Mouse (Mus musculus): ENCODE measurements around the gene Herc3. TPM values are rescaled to one million over a fixed set of nuclear protein-coding genes. Genes with fewer than 3 reads are reported as not detected.

Herc3 gene
- polyA plus RNA-seq, 1 experiment, result 95.9 TPM

DNA sequence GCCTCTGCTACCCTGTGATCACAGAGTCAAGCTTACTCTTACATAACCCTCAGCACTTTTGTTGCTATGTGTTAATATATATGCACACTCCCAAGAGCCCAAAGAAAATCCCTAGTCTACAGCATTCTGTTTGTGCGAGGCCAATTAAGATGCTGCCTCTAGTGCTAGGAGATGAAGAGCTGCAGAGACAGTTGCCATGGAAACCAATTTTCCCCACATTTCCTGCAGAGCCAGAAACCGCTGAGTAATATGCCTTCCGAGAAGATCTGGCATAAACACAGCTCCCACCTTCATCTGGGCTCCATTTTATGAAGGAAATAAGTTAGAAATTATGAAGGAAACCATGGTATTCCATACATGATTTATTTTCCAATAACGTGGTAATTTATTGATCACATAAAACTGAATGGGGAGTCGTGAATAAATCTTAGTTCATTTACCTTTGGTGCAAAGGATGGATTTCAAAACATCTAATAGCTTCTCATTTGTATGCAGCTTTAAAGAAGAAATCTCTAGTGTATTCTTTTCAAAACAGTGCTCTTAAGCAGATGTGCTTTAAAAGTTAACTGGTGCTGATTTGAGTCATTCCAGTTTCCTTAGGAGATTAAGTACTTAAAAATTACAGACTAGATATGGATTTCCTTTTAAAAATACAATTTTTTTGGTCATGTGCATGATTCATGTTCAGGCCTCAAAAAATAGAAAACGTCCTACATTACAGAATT lies 102.1 kb downstream of the Herc3 start:
- Histone ChIP-seq H3K27ac (ENCODE audit: control insufficient read depth, insufficient read depth, low read length) (no peak overlapping the region), H3K4me3 (ENCODE audit: control insufficient read depth, insufficient read depth, low read length) (no peak overlapping the region), H3K36me3 (ENCODE audit: control insufficient read depth, insufficient read depth, low read length) (no peaks in the 10 kb centered on the region), H3K4me1 (replicated peaks; ENCODE audit: control insufficient read depth, insufficient read depth, low read length) (no peaks in the 10 kb centered on the region), H3K27me3 (ENCODE audit: control insufficient read depth, insufficient read depth, low read length) (no peaks in the 10 kb centered on the region)
- DNase-seq, result no peak
- TF ChIP-seq POLR2A (IDR thresholded peaks at IDR 0.05; ENCODE audit: control insufficient read depth, extremely low read depth, insufficient read depth, low read length, poor library complexity) (no peak), CTCF (IDR thresholded peaks at IDR 0.05; ENCODE audit: borderline replicate concordance, control insufficient read depth, extremely low read depth, insufficient read depth, low read length, poor library complexity) (no peak)
- 62% methylated on average over 6 of the region's 6 CpGs for WGBS

DNA sequence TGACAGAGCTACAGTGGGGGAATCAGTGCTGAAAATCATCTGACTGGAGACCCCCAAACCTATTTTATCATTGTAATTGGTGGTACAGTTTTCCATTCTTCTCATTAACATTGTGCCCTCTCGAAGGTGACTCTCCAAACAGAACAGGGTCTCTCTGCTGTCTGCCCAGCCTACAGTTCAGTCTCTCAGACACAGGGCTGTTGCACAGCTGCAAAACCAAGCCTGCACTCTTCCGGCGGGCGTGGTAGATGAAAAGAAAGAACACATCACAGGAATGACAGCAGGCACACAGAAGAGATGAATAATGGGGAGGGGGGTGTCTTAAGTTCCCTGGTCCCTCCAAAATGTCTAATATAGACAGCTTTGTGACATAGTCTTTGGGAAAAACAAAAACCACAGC lies 102.9 kb downstream of the Herc3 start:
- Histone ChIP-seq H3K4me1 (replicated peaks; ENCODE audit: control insufficient read depth, insufficient read depth, low read length) (no peaks in the 10 kb centered on the region), H3K36me3 (ENCODE audit: control insufficient read depth, insufficient read depth, low read length) (no peaks in the 10 kb centered on the region), H3K27ac (ENCODE audit: control insufficient read depth, insufficient read depth, low read length) (no peak overlapping the region), H3K4me3 (ENCODE audit: control insufficient read depth, insufficient read depth, low read length) (no peak overlapping the region), H3K27me3 (ENCODE audit: control insufficient read depth, insufficient read depth, low read length) (no peaks in the 10 kb centered on the region)
- WGBS, result 82% methylated on average over 4 of the region's 4 CpGs
- no peak for TF ChIP-seq POLR2A (IDR thresholded peaks at IDR 0.05; ENCODE audit: control insufficient read depth, extremely low read depth, insufficient read depth, low read length, poor library complexity)
- TF ChIP-seq CTCF (IDR thresholded peaks at IDR 0.05; ENCODE audit: borderline replicate concordance, control insufficient read depth, extremely low read depth, insufficient read depth, low read length, poor library complexity), result no peak
- DNase-seq, result peak; percentile 3

DNA sequence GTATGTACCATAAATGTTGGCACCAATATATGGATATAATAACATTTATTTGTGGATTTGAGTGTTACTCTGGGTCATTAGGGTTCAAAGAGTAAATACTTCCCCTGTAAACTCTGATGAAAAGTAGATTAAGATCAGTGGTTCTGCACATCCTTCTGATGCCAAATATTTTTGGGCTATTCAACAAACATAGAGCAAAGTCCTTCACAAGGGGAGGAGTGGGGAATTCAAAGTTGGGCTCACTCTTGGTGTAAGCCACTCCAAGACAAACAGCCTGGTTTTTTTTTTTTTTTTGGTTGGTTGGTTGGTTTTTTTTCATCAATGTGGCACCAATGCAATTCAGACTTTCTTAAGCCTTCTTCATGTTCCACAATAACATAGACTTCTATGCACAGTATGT lies 106.5 kb downstream of the Herc3 start:
- no peak for TF ChIP-seq POLR2A (IDR thresholded peaks at IDR 0.05; ENCODE audit: control insufficient read depth, extremely low read depth, insufficient read depth, low read length, poor library complexity)
- TF ChIP-seq CTCF (IDR thresholded peaks at IDR 0.05; ENCODE audit: borderline replicate concordance, control insufficient read depth, extremely low read depth, insufficient read depth, low read length, poor library complexity), result no peak
- Histone ChIP-seq H3K36me3 (ENCODE audit: control insufficient read depth, insufficient read depth, low read length) (no peaks in the 10 kb centered on the region), H3K27me3 (ENCODE audit: control insufficient read depth, insufficient read depth, low read length) (no peaks in the 10 kb centered on the region), H3K4me1 (replicated peaks; ENCODE audit: control insufficient read depth, insufficient read depth, low read length) (no peaks in the 10 kb centered on the region), H3K27ac (ENCODE audit: control insufficient read depth, insufficient read depth, low read length) (no peak overlapping the region), H3K4me3 (ENCODE audit: control insufficient read depth, insufficient read depth, low read length) (no peak overlapping the region)
- no peak for DNase-seq

DNA sequence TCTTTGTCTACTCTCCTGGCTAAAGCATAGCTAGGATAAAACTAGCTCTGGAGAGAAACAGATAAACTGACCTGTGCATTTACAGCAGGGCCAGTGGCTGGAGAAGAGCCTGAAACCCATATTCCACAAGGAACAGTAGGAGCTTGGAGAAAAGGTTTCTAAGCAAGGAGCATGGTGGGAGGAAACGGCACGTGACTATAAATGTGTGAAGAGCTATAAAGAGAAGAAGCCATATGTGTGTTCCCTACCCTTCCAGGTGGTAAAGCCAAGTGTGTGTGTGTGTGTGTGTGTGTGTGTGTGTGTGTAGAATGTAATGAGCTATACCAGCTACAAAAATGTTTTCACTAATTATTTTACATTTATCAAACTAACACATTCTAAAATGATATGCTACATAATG lies 111.0 kb downstream of the Herc3 start:
- Histone ChIP-seq H3K4me3 (ENCODE audit: control insufficient read depth, insufficient read depth, low read length) (no peak overlapping the region), H3K36me3 (ENCODE audit: control insufficient read depth, insufficient read depth, low read length) (no peaks in the 10 kb centered on the region), H3K4me1 (replicated peaks; ENCODE audit: control insufficient read depth, insufficient read depth, low read length) (no peaks in the 10 kb centered on the region), H3K27me3 (ENCODE audit: control insufficient read depth, insufficient read depth, low read length) (no peaks in the 10 kb centered on the region), H3K27ac (ENCODE audit: control insufficient read depth, insufficient read depth, low read length) (no peak overlapping the region)
- WGBS, result 98% methylated on average over 2 of the region's 2 CpGs
- DNase-seq, result no peak
- TF ChIP-seq POLR2A (IDR thresholded peaks at IDR 0.05; ENCODE audit: control insufficient read depth, extremely low read depth, insufficient read depth, low read length, poor library complexity) (no peak), CTCF (IDR thresholded peaks at IDR 0.05; ENCODE audit: borderline replicate concordance, control insufficient read depth, extremely low read depth, insufficient read depth, low read length, poor library complexity) (no peak)

DNA sequence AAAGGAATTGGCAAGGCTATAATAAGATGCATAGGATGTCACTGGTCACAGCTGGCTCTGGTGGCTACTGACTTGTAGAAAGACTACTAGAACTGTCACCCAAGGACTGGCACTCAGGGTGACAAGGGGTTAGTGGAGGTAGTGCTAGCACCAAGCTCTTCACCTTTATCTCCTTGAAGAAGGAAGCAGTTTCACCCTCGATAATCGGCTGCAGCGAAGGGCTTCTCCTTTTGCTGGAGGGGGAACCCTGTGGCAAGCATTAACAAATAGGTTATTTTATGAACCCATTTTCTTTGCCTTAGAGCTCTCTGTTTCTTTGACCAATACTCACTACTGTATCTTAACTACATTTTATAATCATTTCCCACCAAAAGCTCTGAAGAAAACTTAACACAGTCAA lies 112.7 kb downstream of the Herc3 start:
- TF ChIP-seq CTCF (IDR thresholded peaks at IDR 0.05; ENCODE audit: borderline replicate concordance, control insufficient read depth, extremely low read depth, insufficient read depth, low read length, poor library complexity) (no peak), POLR2A (IDR thresholded peaks at IDR 0.05; ENCODE audit: control insufficient read depth, extremely low read depth, insufficient read depth, low read length, poor library complexity) (no peak)
- 68% methylated on average over 3 of the region's 3 CpGs for WGBS

DNA sequence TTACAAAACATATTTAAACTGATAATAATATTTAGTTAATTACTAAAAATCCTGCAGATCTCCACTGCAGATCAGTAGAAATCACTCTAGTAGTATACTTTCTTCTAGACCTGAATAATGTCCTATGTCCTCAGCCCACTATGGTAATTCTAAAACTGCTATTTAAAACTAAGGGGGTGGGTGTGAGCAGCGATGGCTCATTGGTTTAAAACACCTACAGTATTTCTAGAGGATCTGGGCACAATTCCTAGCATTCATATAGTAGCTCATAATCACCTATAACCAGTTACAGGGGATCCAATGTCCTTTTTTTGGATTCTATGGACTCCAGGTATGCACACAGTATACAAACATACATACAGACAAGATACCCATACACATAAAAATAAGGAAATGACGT lies 115.0 kb downstream of the Herc3 start:
- Histone ChIP-seq H3K27me3 (ENCODE audit: control insufficient read depth, insufficient read depth, low read length) (no peaks in the 10 kb centered on the region), H3K4me1 (replicated peaks; ENCODE audit: control insufficient read depth, insufficient read depth, low read length) (no peaks in the 10 kb centered on the region), H3K36me3 (ENCODE audit: control insufficient read depth, insufficient read depth, low read length) (no peaks in the 10 kb centered on the region), H3K4me3 (ENCODE audit: control insufficient read depth, insufficient read depth, low read length) (no peak overlapping the region), H3K27ac (ENCODE audit: control insufficient read depth, insufficient read depth, low read length) (no peak overlapping the region)
- TF ChIP-seq CTCF (IDR thresholded peaks at IDR 0.05; ENCODE audit: borderline replicate concordance, control insufficient read depth, extremely low read depth, insufficient read depth, low read length, poor library complexity), result no peak
- no peak for TF ChIP-seq POLR2A (IDR thresholded peaks at IDR 0.05; ENCODE audit: control insufficient read depth, extremely low read depth, insufficient read depth, low read length, poor library complexity)
- DNase-seq, result no peak
- WGBS, result 77% methylated on average over 2 of the region's 2 CpGs

More for the DNA sequence above, 112.7 kb downstream of the Herc3 start:
- DNase-seq, result no peak
- Histone ChIP-seq H3K36me3 (ENCODE audit: control insufficient read depth, insufficient read depth, low read length) (no peaks in the 10 kb centered on the region), H3K4me3 (ENCODE audit: control insufficient read depth, insufficient read depth, low read length) (no peak overlapping the region), H3K27me3 (ENCODE audit: control insufficient read depth, insufficient read depth, low read length) (no peaks in the 10 kb centered on the region), H3K27ac (ENCODE audit: control insufficient read depth, insufficient read depth, low read length) (no peak overlapping the region), H3K4me1 (replicated peaks; ENCODE audit: control insufficient read depth, insufficient read depth, low read length) (no peaks in the 10 kb centered on the region)

DNA sequence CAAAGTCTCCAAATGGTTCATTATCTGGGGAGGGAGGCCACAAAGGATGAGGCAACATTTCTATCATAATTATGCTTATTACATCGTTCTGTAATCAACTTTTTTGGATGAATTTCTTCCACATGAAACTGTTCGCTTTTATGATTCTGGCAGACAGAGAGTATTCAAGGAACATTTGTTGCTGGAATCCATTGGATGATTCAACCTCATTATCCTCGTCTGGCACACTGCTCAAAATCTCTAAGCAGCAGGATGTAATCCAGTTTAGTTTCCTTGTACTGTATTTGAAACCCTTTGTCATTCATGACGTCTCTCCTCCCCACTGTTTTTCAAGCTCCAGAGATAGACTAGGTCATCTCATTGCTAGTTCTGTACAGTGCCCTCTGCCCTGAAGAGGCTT lies 115.6 kb downstream of the Herc3 start:
- 95% methylated on average over 4 of the region's 4 CpGs for WGBS
- Histone ChIP-seq H3K4me3 (ENCODE audit: control insufficient read depth, insufficient read depth, low read length) (no peak overlapping the region), H3K4me1 (replicated peaks; ENCODE audit: control insufficient read depth, insufficient read depth, low read length) (no peaks in the 10 kb centered on the region), H3K36me3 (ENCODE audit: control insufficient read depth, insufficient read depth, low read length) (no peaks in the 10 kb centered on the region), H3K27me3 (ENCODE audit: control insufficient read depth, insufficient read depth, low read length) (no peaks in the 10 kb centered on the region), H3K27ac (ENCODE audit: control insufficient read depth, insufficient read depth, low read length) (no peak overlapping the region)
- DNase-seq, result no peak
- TF ChIP-seq POLR2A (IDR thresholded peaks at IDR 0.05; ENCODE audit: control insufficient read depth, extremely low read depth, insufficient read depth, low read length, poor library complexity) (no peak), CTCF (IDR thresholded peaks at IDR 0.05; ENCODE audit: borderline replicate concordance, control insufficient read depth, extremely low read depth, insufficient read depth, low read length, poor library complexity) (no peak)

Measured in thymus, adult 2 months (tissue).